Mouse (Mus musculus) CH12.LX (cell line): Measurements from ENCODE around the gene Tepsin. TPM values are rescaled to one million over a fixed set of nuclear protein-coding genes. Genes with fewer than 3 reads are reported as not detected.

Experiments used
- DNase-seq: peaks from one replicate; pipeline ENCODE4 v3.0.0-alpha.2; 2013; ENCODE audit errors: extremely low read depth
- H3K27ac ChIP-seq: 2 replicates; pipeline ENCODE4 v1.5.1; 2012; ENCODE audit warnings: low read depth, mild to moderate bottlenecking, control low read depth, moderate library complexity; ENCODE audit not compliant: insufficient read depth
- H3K27me3 ChIP-seq: replicated peaks from 2 replicates; pipeline ENCODE3; 2012; ENCODE audit warnings: inconsistent platforms
- H3K36me3 ChIP-seq, 2 experiments: replicated peaks in 1 of 2; 2 replicates each; pipeline versions ENCODE3 to v1.6.1; 2012; ENCODE audit warnings: inconsistent platforms in 1 of 2, low read length in 1 of 2, mild to moderate bottlenecking in 1 of 2, mixed read lengths in 1 of 2, moderate library complexity in 1 of 2; ENCODE audit not compliant: control insufficient read depth in 1 of 2, insufficient read depth in 1 of 2
- H3K4me1 ChIP-seq, 2 experiments: 2 replicates each; pipeline ENCODE4 v1.6.1; 2012; ENCODE audit warnings: inconsistent platforms in 1 of 2, moderate library complexity in 1 of 2; ENCODE audit not compliant: insufficient read depth in 2 of 2, control insufficient read depth in 1 of 2
- H3K4me2 ChIP-seq: 2 replicates; pipeline ENCODE4 v1.6.1; 2012; ENCODE audit warnings: low read depth, mild to moderate bottlenecking, control low read depth; ENCODE audit not compliant: poor library complexity, insufficient read depth, severe bottlenecking
- H3K4me3 ChIP-seq, 3 experiments: fragments of 150-350 bp in 1 of 3; sonication (generic) in 1 of 3; replicated peaks in 1 of 3; 2 replicates each; pipeline versions ENCODE3 to v1.5.1; 2011 to 2012; ENCODE audit warnings: low read depth in 2 of 3, low read length in 2 of 3, mild to moderate bottlenecking in 2 of 3, moderate library complexity in 2 of 3, control low read depth in 1 of 3, improper control_type of control experiment in 1 of 3, inconsistent platforms in 1 of 3, mixed read lengths in 1 of 3; ENCODE audit not compliant: poor library complexity in 1 of 3
- H3K79me2 ChIP-seq: replicated peaks from 2 replicates; pipeline ENCODE4 v1.6.1; 2012; ENCODE audit warnings: mild to moderate bottlenecking, moderate library complexity; ENCODE audit not compliant: control insufficient read depth, poor library complexity, insufficient read depth, severe bottlenecking; ENCODE audit errors: extremely low read depth
- H3K9ac ChIP-seq: 2 replicates; pipeline ENCODE4 v1.6.1; 2012; ENCODE audit warnings: low read depth, mild to moderate bottlenecking, control low read depth, moderate library complexity; ENCODE audit not compliant: insufficient read depth
- H3K9me3 ChIP-seq: replicated peaks from 2 replicates; pipeline ENCODE3; 2012; ENCODE audit warnings: low read length, inconsistent platforms, mixed read lengths
- BHLHE40 ChIP-seq: IDR thresholded peaks from 2 replicates; pipeline ENCODE4 v1.6.1; 2011; ENCODE audit warnings: mild to moderate bottlenecking, low read depth, low read length, improper control_type of control experiment
- CHD1 ChIP-seq: IDR thresholded peaks from 2 replicates; pipeline ENCODE4 v1.6.1; 2012; ENCODE audit warnings: low read depth, low read length, improper control_type of control experiment, inconsistent platforms
- E2F4 ChIP-seq: IDR thresholded peaks from 2 replicates; pipeline ENCODE4 v1.6.1; 2011; ENCODE audit warnings: low read depth, low read length, improper control_type of control experiment; ENCODE audit not compliant: insufficient replicate concordance
- ETS1 ChIP-seq: conservative IDR thresholded peaks from 2 replicates; pipeline ENCODE4 v1.6.1; 2012; ENCODE audit warnings: low read depth, mild to moderate bottlenecking, inconsistent platforms, low read length, improper control_type of control experiment, moderate library complexity
- GABPA ChIP-seq: IDR thresholded peaks from 2 replicates; pipeline ENCODE4 v1.6.1; 2012; ENCODE audit warnings: low read depth, low read length, improper control_type of control experiment, inconsistent platforms; ENCODE audit not compliant: insufficient replicate concordance
- IRF4 ChIP-seq: IDR thresholded peaks from 2 replicates; pipeline ENCODE4 v1.6.1; 2014; ENCODE audit warnings: low read depth, mild to moderate bottlenecking, inconsistent platforms, low read length, improper control_type of control experiment
- JUND ChIP-seq: conservative IDR thresholded peaks from 2 replicates; pipeline ENCODE4 v1.6.1; 2011; ENCODE audit warnings: low read depth, low read length, improper control_type of control experiment
- MAX ChIP-seq: IDR thresholded peaks from 2 replicates; pipeline ENCODE4 v1.6.1; 2011; ENCODE audit warnings: low read length, improper control_type of control experiment
- MXI1 ChIP-seq: IDR thresholded peaks from 2 replicates; pipeline ENCODE4 v1.6.1; 2011; ENCODE audit warnings: mild to moderate bottlenecking, low read depth, low read length, improper control_type of control experiment
- MYC ChIP-seq: IDR thresholded peaks from 2 replicates; pipeline ENCODE4 v1.6.1; 2011; ENCODE audit warnings: low read depth, mild to moderate bottlenecking, improper control_type of control experiment, low read length
- NELFE ChIP-seq: IDR thresholded peaks from 2 replicates; pipeline ENCODE4 v1.6.1; 2011; ENCODE audit warnings: low read depth, low read length, improper control_type of control experiment
- NRF1 ChIP-seq: IDR thresholded peaks from 2 replicates; pipeline ENCODE4 v1.6.1; 2014; ENCODE audit warnings: low read depth, mild to moderate bottlenecking, inconsistent platforms, low read length, improper control_type of control experiment, moderate library complexity
- PAX5 ChIP-seq: IDR thresholded peaks from 2 replicates; pipeline ENCODE4 v1.6.1; 2012; ENCODE audit warnings: low read length, inconsistent platforms, mixed read lengths
- POLR2AphosphoS2 ChIP-seq: IDR thresholded peaks from 2 replicates; pipeline ENCODE4 v1.6.1; 2011; ENCODE audit warnings: low read depth, low read length, improper control_type of control experiment
- RCOR1 ChIP-seq: conservative IDR thresholded peaks from 2 replicates; pipeline ENCODE4 v1.6.1; 2012; ENCODE audit warnings: low read depth, mild to moderate bottlenecking, inconsistent platforms, low read length, improper control_type of control experiment
- UBTF ChIP-seq: IDR thresholded peaks from 2 replicates; pipeline ENCODE4 v1.6.1; 2012; ENCODE audit warnings: low read depth, mild to moderate bottlenecking, inconsistent platforms, low read length, improper control_type of control experiment, moderate library complexity
- ZMIZ1 ChIP-seq: IDR thresholded peaks from 2 replicates; pipeline ENCODE4 v1.6.1; 2012; ENCODE audit warnings: low read depth, mild to moderate bottlenecking, inconsistent platforms, low read length, improper control_type of control experiment
- dilution Hi-C: fragments of 300-500 bp; cut with MboI; formaldehyde crosslinking; loops from 2 replicates; pipeline ENCODE4 v1.14.3; 2020; ENCODE audit warnings: low sequenced_read_pairs; ENCODE audit not compliant: extremely low pct_unique_long_range_greater_than_20kb, extremely low pct_ligation_motif_present
- in situ Hi-C: fragments of 300-500 bp; cut with MboI; formaldehyde crosslinking; loops from 3 replicates; pipeline ENCODE4 v1.14.3; 2019; ENCODE audit warnings: low sequenced_read_pairs, low pct_ligation_motif_present, low pct_unique_long_range_greater_than_20kb, mixed read lengths
- polyA plus RNA-seq: library from polyadenylated mRNA; unstranded; fragments of >175 nt; gene quantifications from 2 replicates; pipeline ENCODE4 v1.2.1, GENCODE M21; 2012; ENCODE audit warnings: low read depth; ENCODE audit not compliant: insufficient read length
- total RNA-seq, 2 experiments: library from RNA; depleted of rRNA; stranded (reverse); fragments of 300-350 nt in 1 of 2; fragments of >200 nt in 1 of 2; gene quantifications; 2 replicates each; pipeline ENCODE4 v1.2.3; 2012 to 2014

The Tepsin gene
- total and polyA plus RNA-seq, 3 experiments = 13.7 to 22.1 (median 14.2) TPM

- Histone ChIP-seq H3K36me3 (peaks cover 8 to 31% of the 10 kb centered on the region in 2 experiments), H3K9ac (peak overlapping the region; percentile 89), H3K27me3 (peaks cover 5% of the 10 kb centered on the region), H3K79me2 (no peaks in the 10 kb centered on the region), H3K4me1 (peaks cover 9 to 28% of the 10 kb centered on the region in 2 experiments), H3K27ac (no peak overlapping the region), H3K4me2 (peak overlapping the region; percentile 93), H3K4me3 (peak overlapping the region; percentile 74 to 97 (median 78)), H3K9me3 (no peaks in the 10 kb centered on the region)
- peak; percentile 26 for DNase-seq
- dilution Hi-C loops (no loop called here), in situ Hi-C loops (no loop called here)
- TF ChIP-seq PAX5 (no peak), E2F4 (no peak), POLR2AphosphoS2 (no peak), ETS1 (no peak), MAX (0 out of 2 replicates have a peak, but pooled peaks have one; percentile 18), ZMIZ1 (no peak), BHLHE40 (0 out of 2 replicates have a peak, but pooled peaks have one; percentile 1)
Measured at GRCm38 (mm10) chr11:120085891-120086627, 12.5 kb downstream of the Tepsin start.

- in situ Hi-C loops = no loop called here
Measured at GRCm38 (mm10) chr11:120080282-120080681, 18.2 kb downstream of the Tepsin start.

GRCm38 (mm10) chr11:120076191-120076590 is 22.3 kb downstream of the Tepsin start:
- dilution Hi-C loops = no loop called here

More at GRCm38 (mm10) chr11:120080282-120080681, 18.2 kb downstream of the Tepsin start:
- Histone ChIP-seq H3K9ac (no peak overlapping the region), H3K27ac (no peak overlapping the region), H3K36me3 (peaks cover 12 to 69% of the 10 kb centered on the region in 2 experiments), H3K4me2 (no peak overlapping the region), H3K27me3 (no peaks in the 10 kb centered on the region), H3K79me2 (no peaks in the 10 kb centered on the region), H3K9me3 (peaks cover 2% of the 10 kb centered on the region), H3K4me3 (no peak overlapping the region), H3K4me1 (peaks cover 0 to 8% of the 10 kb centered on the region in 2 experiments; a peak in 2 of 4 replicates)
- dilution Hi-C loops = no loop called here
- TF ChIP-seq BHLHE40 = no peak
- DNase-seq = no peak

More at GRCm38 (mm10) chr11:120076191-120076590, 22.3 kb downstream of the Tepsin start:
- Histone ChIP-seq H3K4me1 (peaks cover 0 to 21% of the 10 kb centered on the region in 2 experiments; a peak in 3 of 4 replicates), H3K4me3 (no peak overlapping the region)
- in situ Hi-C loops = no loop called here
- TF ChIP-seq RCOR1 (no peak), MAX (no peak), NELFE (no peak), BHLHE40 (no peak), NRF1 (no peak), JUND (no peak), UBTF (no peak), GABPA (no peak), CHD1 (no peak), MYC (no peak), IRF4 (no peak), MXI1 (no peak)
- TF ChIP-seq, all 38 proteins: peak for 0
- Histone ChIP-seq H3K36me3 (peaks cover 17 to 77% of the 10 kb centered on the region in 2 experiments), H3K27me3 (no peaks in the 10 kb centered on the region), H3K9ac (no peak overlapping the region), H3K79me2 (no peaks in the 10 kb centered on the region), H3K4me2 (no peak overlapping the region), H3K9me3 (peaks cover 2% of the 10 kb centered on the region), H3K27ac (no peak overlapping the region)
- no peak for DNase-seq
